Mouse (Mus musculus): ENCODE results near the gene Nup98.

Nup98 gene

DNA sequence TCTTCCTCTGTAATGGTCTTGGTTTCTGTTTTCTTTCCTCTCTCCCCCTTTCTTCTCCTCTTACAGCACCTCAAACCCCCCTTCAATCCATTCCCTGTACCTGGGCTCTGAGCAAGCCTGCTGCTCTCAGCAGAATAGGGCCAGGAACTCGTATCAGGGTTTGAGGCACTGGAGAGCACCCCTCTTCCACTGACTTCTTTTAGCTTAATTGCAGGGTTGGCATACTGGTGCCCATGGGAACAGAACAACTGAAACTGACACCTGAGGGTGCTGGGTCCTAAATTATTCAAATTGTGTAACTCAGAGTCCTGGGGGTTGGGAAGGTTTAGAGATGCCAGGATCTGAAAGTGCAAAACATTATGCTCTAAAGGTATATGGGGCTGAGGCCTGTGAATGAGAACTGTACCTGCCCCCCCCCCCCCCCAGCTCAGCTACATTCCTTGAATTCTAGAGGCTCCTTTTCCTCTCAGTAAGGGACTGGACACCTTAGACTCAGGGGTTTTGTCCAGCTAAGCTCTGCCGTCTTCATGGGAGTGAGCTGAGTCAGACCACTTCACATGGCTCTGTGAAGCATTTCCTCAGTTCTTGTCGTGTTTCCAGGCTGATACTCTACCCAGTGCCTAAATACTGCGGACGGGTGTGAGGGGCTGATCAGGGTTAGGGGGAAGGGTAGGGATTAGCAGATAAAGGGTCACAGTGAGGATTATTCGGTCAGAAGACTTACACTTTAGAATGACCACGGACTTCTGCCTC lies 93.2 kb downstream of the Nup98 start, which contains the start of gene Chrna10:
Gene Chrna10 (minus strand): TSS at position 250 of the 753 bp plus-strand sequence.
- no peak for DNase-seq

DNA sequence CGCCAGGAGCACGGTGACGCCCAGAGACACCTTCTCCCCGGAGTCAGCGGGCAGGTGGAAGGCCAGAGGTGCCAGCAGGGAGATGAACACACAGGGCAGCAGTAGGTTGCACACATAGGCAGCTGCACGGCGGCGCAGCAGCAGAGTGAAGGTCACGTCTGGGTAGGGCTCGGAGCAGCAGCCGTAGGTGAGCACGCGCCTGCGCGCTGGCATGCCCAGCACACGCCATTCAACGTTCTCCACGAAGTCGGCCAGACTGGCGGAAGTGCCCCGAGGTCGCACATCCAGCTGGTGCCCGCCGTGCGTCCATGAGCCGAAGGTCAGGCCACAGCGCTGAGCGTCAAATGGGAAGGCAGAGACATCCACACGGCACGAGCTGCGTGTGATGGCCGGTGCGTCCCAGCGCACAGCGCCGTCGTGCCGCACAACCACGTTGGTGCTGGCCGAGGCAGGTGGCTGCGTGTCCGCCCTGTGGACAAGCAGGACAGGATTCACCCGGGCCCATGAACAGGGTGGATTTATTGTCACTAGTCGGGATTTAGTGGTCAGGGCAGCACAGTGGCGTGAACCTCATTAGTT lies 96.7 kb downstream of the Nup98 start:
- no peak for DNase-seq

DNA sequence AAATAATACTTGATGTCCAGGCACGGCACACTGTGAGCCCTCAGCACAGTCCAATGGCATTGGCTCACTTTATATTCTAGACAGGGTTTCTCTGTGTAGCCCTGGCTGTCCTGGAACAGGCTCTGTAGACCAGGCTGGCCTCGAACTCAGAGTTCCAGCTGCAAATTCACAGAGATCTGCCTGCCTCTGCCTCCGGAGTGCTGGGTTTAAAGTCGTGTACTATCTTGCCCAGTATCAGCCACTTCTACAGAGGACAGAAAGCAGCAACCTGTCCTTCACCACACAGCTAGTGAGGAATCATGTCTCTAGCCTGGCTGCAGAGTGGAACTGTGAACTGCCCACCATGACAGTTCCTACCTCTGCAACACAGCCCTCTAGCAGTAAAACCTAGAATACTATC lies 100.2 kb downstream of the Nup98 start:
- no peak for DNase-seq

DNA sequence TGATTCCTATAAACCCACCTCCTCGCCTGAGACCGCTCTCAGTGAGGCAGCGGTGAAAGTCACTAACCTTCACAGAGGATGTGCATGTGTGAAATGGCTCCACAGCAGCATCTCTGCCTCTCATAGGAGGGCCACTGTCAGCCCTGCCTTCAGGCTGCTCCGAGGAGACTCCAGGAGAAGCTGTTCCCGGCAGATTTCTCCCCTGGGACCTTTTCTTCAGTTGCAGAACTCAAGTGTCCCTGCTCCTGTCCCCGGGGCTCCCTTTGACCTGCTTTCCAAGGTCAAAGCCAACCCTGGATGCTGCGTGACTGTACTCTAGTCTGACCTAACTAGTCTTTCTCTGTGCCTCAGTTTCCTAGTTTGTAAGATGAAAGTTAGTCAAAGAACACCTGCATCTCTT lies 100.8 kb downstream of the Nup98 start, which contains the start of gene Art5:
Gene Art5 (minus strand): TSS at position 319 of the 400 bp plus-strand sequence.
- DNase-seq, result no peak

DNA sequence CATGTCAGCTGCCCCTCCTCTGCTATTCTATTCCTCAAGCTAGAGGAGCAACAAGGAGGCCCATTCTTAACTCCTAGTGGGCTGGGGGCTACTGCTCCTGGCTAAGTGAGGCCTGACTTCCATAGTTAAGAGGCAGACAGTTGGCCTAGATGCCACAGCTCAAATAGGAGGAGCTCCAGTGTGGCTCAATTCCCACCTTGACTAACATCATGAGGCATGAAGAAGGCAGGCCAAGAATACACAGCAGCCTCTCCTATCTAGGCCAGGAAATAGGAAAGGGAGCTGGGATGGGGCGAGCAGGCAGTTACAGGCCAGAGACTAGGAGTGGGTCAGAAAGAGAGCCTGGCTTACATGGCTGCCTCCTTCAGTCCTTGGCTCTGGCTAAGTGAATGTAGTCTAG lies 101.8 kb downstream of the Nup98 start:
- no peak for DNase-seq

DNA sequence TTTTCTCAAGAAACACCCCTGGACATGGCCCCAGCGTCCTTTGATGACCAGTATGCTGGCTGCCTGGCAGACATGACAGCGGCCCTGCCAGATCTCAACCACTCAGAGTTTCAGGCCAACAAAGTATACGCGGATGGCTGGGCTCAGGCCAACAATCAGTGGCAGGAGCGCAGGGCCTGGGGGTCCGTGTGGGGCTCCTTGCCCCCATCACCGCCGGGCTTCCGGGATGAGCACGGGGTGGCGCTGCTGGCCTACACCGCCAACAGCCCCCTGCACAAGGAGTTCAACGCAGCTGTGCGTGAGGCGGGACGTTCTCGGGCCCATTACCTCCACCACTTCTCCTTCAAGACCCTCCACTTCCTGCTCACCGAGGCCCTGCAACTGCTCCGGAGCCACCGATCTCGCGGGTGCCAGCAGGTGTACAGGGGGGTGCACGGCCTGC lies 103.3 kb downstream of the Nup98 start:
- peak; percentile 81 for DNase-seq

DNA sequence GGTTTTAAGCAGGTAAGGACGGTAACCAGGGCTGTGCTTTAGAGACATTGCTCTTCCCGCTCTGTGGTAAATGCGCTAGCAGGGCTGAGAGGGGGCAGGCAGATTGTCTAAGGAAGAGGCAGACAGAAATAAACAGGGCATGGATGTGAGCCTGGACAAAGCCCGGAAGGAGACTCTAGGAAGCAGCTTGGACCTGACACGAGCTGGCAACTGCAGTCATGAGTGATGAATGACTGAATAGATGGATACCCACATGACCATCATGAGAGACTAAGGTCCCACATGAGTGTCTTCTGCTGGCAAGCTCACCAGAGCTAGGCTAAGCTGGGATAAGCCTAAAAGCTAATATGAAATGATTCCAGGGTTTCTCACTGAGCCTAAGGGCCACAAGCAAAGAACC lies 105.8 kb downstream of the Nup98 start:
- DNase-seq, result no peak

DNA sequence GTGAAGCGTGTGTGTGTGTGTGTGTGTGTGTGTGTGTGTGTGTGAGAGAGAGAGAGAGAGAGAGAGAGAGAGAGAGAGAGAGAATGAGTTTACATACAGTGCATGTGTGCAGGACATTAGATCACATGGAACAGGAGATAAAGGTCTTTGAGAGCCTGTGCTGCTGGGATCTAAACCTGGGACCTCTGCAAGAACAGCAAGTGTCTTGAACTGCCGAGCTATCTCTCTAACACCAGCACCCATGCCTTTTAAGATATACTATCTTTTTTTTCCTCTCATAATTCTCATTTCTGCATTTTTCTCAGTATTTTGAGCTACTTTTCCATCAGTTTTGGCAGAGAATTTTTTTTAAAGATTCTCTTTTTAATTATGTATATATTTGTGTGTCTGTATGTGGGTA lies 106.4 kb downstream of the Nup98 start:
- DNase-seq, result no peak

DNA sequence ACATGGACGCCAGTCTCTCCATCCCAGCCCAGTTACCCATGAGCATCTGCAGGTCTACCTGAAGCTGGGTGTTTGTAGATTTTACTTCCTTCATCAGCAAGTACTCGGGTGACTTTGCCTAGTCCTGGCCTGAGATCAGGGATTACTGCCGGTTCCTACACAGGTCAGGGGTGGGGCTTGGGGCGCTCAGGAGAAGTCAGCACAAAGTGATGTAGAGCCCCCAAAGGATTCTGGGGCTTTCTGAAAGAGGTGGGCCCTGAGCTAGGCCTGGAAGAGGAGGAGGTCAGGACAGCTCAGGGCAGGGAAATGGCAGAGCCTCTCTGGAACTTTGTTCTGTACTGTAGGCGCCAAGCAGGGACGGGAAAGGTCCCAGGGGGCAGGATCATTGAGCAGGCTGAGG lies 107.3 kb downstream of the Nup98 start:
- no peak for DNase-seq

DNA sequence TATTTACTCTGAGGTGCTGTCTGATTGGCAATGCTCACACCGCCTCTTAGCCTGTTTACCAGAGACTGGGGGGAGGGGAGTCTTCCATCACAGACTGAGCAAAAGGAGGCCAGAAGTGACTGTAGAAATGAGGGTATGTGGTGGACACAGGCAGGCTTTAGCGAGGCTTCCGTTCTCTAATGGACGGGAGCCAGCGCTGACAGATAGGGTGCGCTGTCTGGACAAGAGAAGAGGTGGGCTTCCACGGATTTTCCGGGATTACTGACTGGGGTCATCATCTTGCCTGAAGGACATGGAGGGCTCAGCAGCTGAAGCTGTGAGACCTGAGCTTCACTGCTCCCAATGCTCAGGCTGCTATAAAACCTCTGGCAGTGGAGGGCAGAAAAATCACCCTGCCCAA lies 107.7 kb downstream of the Nup98 start:
- no peak for DNase-seq

DNA sequence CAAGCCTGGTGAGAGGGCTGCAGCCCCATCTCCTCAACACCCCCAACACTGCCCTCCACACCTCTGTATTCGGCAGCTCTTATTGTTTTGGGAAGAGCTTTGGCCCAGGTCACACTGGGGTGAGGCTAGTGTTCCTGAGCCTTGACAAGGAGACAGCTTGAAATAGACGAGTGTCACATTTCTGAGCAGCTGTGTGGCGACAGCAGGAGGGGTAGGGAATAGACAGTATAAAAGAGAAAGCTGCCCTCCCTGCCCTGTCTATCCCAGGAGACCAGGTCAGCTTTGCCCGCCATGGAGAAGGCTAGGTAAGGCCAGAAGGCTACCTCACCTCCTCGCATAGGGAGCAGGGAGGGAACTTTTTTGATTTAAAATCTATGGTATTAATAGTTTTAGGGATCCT lies 108.5 kb downstream of the Nup98 start, which contains the start of gene Art1:
Gene Art1 (plus strand): TSS at position 257 of the 400 bp plus-strand sequence.
- DNase-seq, result no peak

DNA sequence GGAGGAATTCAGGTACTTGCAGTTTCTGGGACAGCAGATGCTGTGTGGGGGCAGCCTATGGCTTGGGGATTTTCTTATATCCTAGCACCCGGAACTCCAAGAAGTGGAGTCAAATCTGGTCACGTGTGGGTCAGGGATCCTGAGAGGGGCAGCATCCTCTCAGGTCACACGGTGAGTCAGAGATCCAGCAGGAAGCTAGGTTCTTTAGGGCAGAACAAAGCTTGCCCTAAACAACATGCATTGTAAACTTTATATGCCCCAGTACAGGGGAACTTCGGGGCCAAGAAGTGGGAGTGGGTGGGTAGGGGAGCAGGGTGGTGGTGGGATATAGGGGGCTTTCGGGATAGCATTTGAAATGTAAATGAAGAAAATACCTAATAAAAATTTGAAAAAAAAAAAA lies 109.1 kb downstream of the Nup98 start:
- DNase-seq, result no peak

DNA sequence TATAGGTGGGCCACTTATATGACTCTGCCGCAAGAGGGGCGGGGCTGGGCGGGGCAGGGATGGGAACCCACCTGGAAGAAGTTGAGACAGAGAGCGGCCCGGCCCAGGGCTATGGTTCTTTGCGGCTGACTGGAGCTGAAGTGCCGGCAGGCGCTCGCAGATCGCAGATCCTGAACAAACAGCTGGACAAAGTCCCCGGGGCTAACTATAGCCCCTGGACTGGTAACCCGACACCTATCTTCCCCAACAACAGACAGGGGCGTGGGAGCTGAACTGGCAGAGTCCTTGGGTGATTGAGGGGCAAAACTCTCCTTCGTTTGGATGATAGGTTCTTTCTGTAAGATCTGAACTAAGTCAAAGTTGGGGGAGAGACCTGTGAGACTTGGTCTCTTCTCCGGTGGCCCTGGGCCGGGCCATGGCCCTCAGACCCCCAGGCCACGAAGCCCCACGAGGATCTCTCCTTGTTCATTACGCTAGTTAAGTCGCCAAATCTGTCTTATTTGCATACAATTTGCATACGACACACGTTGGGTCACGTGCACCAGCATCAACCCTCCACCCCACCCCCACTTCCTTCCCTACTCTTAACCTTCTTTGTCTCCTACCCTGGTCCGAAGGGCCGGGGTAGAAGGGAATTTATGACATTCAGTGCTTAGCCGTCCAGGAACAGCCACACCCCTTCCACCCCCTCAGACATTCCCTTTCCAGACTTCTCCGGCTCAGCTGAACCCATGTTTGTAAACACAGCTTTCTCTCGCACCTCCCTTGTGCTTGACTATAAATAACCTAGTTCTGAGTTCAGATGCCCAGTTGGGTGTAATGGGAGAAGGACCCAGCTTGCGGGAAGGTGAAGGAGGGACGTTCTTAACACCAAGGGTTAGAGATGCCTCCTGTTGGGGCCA lies 110.0 kb downstream of the Nup98 start:
- peak; percentile 70 for DNase-seq

DNA sequence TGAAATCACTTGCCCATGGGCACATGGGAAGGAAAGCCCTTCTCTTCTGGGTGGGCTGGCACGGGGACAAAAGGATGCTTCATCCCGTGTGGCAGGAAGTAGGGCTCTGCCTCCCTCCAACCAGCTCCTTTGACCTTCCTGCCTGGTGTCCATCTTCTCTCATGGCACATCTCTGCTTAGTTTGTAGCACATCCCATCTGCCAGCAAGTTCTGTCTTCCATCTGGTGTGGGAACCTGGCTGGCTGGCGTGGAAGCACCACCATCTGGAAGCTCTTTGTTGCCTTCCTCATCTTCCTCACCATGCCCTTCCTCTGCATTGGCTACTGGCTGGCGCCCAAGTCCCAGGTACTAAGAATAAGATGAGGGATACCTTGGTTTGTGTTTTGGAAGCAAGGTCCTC lies 122.6 kb downstream of the Nup98 start:
- DNase-seq, result no peak

DNA sequence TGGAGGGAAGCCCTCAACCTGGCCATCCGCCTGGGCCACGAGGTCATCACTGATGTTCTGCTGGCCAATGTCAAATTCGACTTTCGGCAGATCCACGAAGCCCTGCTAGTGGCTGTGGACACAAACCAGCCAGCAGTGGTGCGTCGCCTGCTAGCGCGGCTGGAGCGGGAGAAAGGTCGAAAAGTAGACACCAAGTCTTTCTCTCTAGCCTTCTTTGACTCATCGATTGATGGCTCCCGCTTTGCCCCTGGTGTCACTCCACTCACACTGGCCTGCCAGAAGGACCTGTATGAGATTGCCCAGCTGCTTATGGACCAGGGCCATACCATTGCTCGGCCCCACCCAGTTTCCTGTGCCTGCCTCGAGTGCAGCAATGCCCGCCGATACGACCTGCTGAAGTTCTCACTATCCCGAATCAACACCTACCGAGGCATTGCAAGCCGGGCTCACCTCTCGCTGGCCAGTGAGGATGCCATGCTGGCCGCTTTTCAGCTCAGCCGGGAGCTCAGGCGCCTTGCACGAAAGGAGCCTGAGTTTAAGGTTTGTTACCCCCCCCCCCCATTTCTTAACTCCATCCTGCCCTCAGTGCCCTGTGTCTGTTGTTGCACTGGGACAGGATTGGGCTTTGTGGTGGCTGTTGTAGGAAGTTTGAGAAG lies 125.8 kb downstream of the Nup98 start:
- DNase-seq, result no peak

DNA sequence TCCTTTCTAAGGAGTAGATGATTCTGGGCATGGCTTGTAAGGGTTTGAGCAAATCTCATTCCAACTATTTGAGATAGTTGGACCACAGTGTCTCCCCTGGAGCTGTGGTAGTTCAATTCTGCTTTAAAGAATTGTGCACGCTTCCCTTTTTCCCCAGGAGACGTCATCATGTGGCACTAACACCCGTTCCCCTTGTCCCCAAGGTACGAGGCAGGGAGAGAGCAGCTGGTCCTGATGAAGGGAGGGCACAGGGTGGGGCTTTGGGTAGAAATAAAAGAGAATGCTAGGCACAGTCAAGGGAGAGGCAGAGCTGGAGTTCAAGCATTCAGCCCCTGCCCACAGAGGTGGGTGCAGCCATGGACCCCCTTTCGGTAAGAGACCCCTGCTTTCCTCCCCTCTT lies 127.2 kb downstream of the Nup98 start, which contains the start of gene Trpc2:
Gene Trpc2 (plus strand): TSS at position 301 of the 400 bp plus-strand sequence.
- DNase-seq, result no peak

DNA sequence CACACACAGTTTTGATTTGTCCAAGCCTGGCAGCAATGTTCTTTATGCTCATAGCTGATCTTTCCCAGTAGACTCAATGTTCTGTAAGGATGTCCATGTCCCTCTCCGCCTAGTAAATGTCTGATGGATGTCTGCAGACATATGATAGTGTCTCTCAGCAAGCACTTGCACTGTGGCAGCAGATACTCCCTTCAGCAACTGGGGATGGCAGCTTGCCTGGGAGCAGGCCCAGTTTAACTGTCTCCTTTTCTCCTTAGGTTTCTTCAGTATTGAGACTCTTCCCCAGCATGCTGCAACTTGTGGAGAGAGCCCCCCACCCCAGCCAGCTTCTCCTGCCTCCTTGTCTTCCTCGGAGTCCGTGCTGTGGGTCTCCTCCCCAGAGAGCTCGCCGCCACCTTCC lies 128.2 kb downstream of the Nup98 start:
- no peak for DNase-seq

DNA sequence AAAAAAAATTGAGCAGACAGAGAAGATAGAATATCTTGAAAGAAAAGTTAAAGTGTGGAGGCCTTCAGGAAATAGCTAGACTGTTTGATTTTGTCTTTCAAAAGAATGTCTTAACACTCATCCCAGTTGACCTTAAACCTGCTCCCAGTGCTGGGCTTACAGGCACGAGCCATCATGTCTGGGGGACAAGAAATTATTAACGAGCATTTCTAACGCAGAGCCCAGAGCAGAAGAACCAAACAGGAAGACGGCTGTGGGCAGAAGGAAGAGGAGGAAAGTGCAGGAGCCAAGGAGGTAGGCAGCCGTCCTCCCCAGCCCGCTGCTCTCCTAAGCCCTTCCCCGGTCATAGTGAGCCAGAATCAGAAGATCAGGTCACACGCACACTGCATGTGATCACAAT lies 129.7 kb downstream of the Nup98 start:
- DNase-seq, result no peak

DNA sequence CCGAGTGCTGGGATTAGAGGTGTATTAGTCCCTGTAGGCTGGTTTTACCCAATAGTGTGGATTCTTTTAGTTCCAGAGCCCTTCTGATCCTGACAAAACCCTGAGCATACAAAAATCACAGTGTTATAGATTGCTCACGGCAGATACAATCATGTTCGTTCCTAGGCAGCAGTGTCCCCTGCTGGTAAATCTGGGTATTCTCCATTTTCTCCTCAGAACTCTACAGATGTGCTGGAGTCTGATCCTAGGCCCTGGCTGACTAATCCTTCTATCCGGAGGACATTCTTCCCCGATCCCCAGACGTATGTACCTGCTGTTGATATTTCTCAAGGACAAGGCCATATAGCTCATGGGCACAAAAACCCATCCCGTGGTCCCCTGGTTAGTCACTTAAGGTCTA lies 131.5 kb downstream of the Nup98 start:
- peak; percentile 37 for DNase-seq

DNA sequence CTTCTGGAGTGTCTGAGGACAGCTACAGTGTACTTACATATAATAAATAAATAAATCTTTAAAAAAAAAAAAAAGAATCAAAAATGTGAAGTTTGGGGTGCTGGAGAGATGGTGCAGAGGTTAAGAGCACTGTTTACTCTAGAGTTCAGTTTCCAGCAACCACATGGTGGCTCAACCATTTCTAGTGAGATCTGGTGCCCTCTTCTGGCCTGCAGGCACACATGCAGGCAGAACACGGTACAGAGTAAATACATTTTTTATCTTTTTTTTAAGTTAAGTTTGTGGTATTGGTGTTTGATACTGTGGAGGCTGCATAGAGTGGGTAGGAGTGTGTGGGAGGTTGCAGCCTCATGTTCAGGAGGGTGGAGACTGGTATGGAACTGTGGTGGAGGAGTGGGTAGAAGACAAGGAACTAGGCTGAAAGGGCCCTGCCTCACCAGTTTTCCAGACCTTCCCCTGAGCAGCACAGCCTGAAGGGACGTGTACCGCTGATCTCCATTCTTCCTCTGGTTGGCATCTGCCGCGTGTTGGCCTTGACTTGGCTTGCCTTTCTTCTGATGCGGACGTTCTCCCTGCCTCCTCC lies 133.2 kb downstream of the Nup98 start:
- peak; percentile 54 for DNase-seq
